Mouse (Mus musculus) CH12.LX (cell line): Measurements from ENCODE around the gene D630039A03Rik. TPM values are rescaled to one million over a fixed set of nuclear protein-coding genes. Genes with fewer than 3 reads are reported as not detected.

Source experiments
- DNase-seq: peaks from one replicate; pipeline ENCODE4 v3.0.0-alpha.2; 2013; ENCODE audit errors: extremely low read depth
- H3K27ac ChIP-seq: 2 replicates; pipeline ENCODE4 v1.5.1; 2012; ENCODE audit warnings: low read depth, mild to moderate bottlenecking, control low read depth, moderate library complexity; ENCODE audit not compliant: insufficient read depth
- H3K27me3 ChIP-seq: replicated peaks from 2 replicates; pipeline ENCODE3; 2012; ENCODE audit warnings: inconsistent platforms
- H3K36me3 ChIP-seq, 2 experiments: replicated peaks in 1 of 2; 2 replicates each; pipeline versions ENCODE3 to v1.6.1; 2012; ENCODE audit warnings: inconsistent platforms in 1 of 2, low read length in 1 of 2, mild to moderate bottlenecking in 1 of 2, mixed read lengths in 1 of 2, moderate library complexity in 1 of 2; ENCODE audit not compliant: control insufficient read depth in 1 of 2, insufficient read depth in 1 of 2
- H3K4me1 ChIP-seq, 2 experiments: 2 replicates each; pipeline ENCODE4 v1.6.1; 2012; ENCODE audit warnings: inconsistent platforms in 1 of 2, moderate library complexity in 1 of 2; ENCODE audit not compliant: insufficient read depth in 2 of 2, control insufficient read depth in 1 of 2
- H3K4me2 ChIP-seq: 2 replicates; pipeline ENCODE4 v1.6.1; 2012; ENCODE audit warnings: low read depth, mild to moderate bottlenecking, control low read depth; ENCODE audit not compliant: poor library complexity, insufficient read depth, severe bottlenecking
- H3K4me3 ChIP-seq, 3 experiments: fragments of 150-350 bp in 1 of 3; sonication (generic) in 1 of 3; replicated peaks in 1 of 3; 2 replicates each; pipeline versions ENCODE3 to v1.5.1; 2011 to 2012; ENCODE audit warnings: low read depth in 2 of 3, low read length in 2 of 3, mild to moderate bottlenecking in 2 of 3, moderate library complexity in 2 of 3, control low read depth in 1 of 3, improper control_type of control experiment in 1 of 3, inconsistent platforms in 1 of 3, mixed read lengths in 1 of 3; ENCODE audit not compliant: poor library complexity in 1 of 3
- H3K79me2 ChIP-seq: replicated peaks from 2 replicates; pipeline ENCODE4 v1.6.1; 2012; ENCODE audit warnings: mild to moderate bottlenecking, moderate library complexity; ENCODE audit not compliant: control insufficient read depth, poor library complexity, insufficient read depth, severe bottlenecking; ENCODE audit errors: extremely low read depth
- H3K9ac ChIP-seq: 2 replicates; pipeline ENCODE4 v1.6.1; 2012; ENCODE audit warnings: low read depth, mild to moderate bottlenecking, control low read depth, moderate library complexity; ENCODE audit not compliant: insufficient read depth
- H3K9me3 ChIP-seq: replicated peaks from 2 replicates; pipeline ENCODE3; 2012; ENCODE audit warnings: low read length, inconsistent platforms, mixed read lengths
- BHLHE40 ChIP-seq: IDR thresholded peaks from 2 replicates; pipeline ENCODE4 v1.6.1; 2011; ENCODE audit warnings: mild to moderate bottlenecking, low read depth, low read length, improper control_type of control experiment
- CHD1 ChIP-seq: IDR thresholded peaks from 2 replicates; pipeline ENCODE4 v1.6.1; 2012; ENCODE audit warnings: low read depth, low read length, improper control_type of control experiment, inconsistent platforms
- E2F4 ChIP-seq: IDR thresholded peaks from 2 replicates; pipeline ENCODE4 v1.6.1; 2011; ENCODE audit warnings: low read depth, low read length, improper control_type of control experiment; ENCODE audit not compliant: insufficient replicate concordance
- EP300 ChIP-seq: IDR thresholded peaks from 2 replicates; pipeline ENCODE4 v1.6.1; 2011; ENCODE audit warnings: low read length, improper control_type of control experiment
- ETS1 ChIP-seq: conservative IDR thresholded peaks from 2 replicates; pipeline ENCODE4 v1.6.1; 2012; ENCODE audit warnings: low read depth, mild to moderate bottlenecking, inconsistent platforms, low read length, improper control_type of control experiment, moderate library complexity
- GABPA ChIP-seq: IDR thresholded peaks from 2 replicates; pipeline ENCODE4 v1.6.1; 2012; ENCODE audit warnings: low read depth, low read length, improper control_type of control experiment, inconsistent platforms; ENCODE audit not compliant: insufficient replicate concordance
- IRF4 ChIP-seq: IDR thresholded peaks from 2 replicates; pipeline ENCODE4 v1.6.1; 2014; ENCODE audit warnings: low read depth, mild to moderate bottlenecking, inconsistent platforms, low read length, improper control_type of control experiment
- KAT2A ChIP-seq: IDR thresholded peaks from 2 replicates; pipeline ENCODE4 v1.6.1; 2012; ENCODE audit warnings: low read length, improper control_type of control experiment, inconsistent platforms; ENCODE audit not compliant: insufficient replicate concordance
- MAX ChIP-seq: IDR thresholded peaks from 2 replicates; pipeline ENCODE4 v1.6.1; 2011; ENCODE audit warnings: low read length, improper control_type of control experiment
- MYC ChIP-seq: IDR thresholded peaks from 2 replicates; pipeline ENCODE4 v1.6.1; 2011; ENCODE audit warnings: low read depth, mild to moderate bottlenecking, improper control_type of control experiment, low read length
- NELFE ChIP-seq: IDR thresholded peaks from 2 replicates; pipeline ENCODE4 v1.6.1; 2011; ENCODE audit warnings: low read depth, low read length, improper control_type of control experiment
- NRF1 ChIP-seq: IDR thresholded peaks from 2 replicates; pipeline ENCODE4 v1.6.1; 2014; ENCODE audit warnings: low read depth, mild to moderate bottlenecking, inconsistent platforms, low read length, improper control_type of control experiment, moderate library complexity
- POLR2A ChIP-seq: IDR thresholded peaks from 2 replicates; pipeline ENCODE4 v1.6.1; 2011; ENCODE audit warnings: low read depth, mild to moderate bottlenecking, improper control_type of control experiment, low read length
- POLR2AphosphoS2 ChIP-seq: IDR thresholded peaks from 2 replicates; pipeline ENCODE4 v1.6.1; 2011; ENCODE audit warnings: low read depth, low read length, improper control_type of control experiment
- SIN3A ChIP-seq: IDR thresholded peaks from 2 replicates; pipeline ENCODE4 v1.6.1; 2012; ENCODE audit warnings: low read length, improper control_type of control experiment, inconsistent platforms
- SMC3 ChIP-seq: IDR thresholded peaks from 2 replicates; pipeline ENCODE4 v1.6.1; 2011; ENCODE audit warnings: low read depth, low read length, improper control_type of control experiment
- TBP ChIP-seq: conservative IDR thresholded peaks from 2 replicates; pipeline ENCODE4 v1.6.1; 2011; ENCODE audit warnings: low read depth, low read length, improper control_type of control experiment
- TCF12 ChIP-seq: IDR thresholded peaks from 2 replicates; pipeline ENCODE4 v1.6.1; 2014; ENCODE audit warnings: low read depth, mild to moderate bottlenecking, inconsistent platforms, low read length, improper control_type of control experiment
- USF1 ChIP-seq: IDR thresholded peaks from 2 replicates; pipeline ENCODE4 v1.6.1; 2014; ENCODE audit warnings: low read depth, mild to moderate bottlenecking, inconsistent platforms, low read length, improper control_type of control experiment
- ZKSCAN1 ChIP-seq: IDR thresholded peaks from 2 replicates; pipeline ENCODE4 v1.6.1; 2012; ENCODE audit warnings: low read depth, inconsistent platforms, low read length, improper control_type of control experiment, borderline replicate concordance
- ZNF384 ChIP-seq: IDR thresholded peaks from 2 replicates; pipeline ENCODE4 v1.6.1; 2012; ENCODE audit warnings: low read depth, low read length, improper control_type of control experiment, inconsistent platforms
- dilution Hi-C: fragments of 300-500 bp; cut with MboI; formaldehyde crosslinking; loops from 2 replicates; pipeline ENCODE4 v1.14.3; 2020; ENCODE audit warnings: low sequenced_read_pairs; ENCODE audit not compliant: extremely low pct_unique_long_range_greater_than_20kb, extremely low pct_ligation_motif_present
- in situ Hi-C: fragments of 300-500 bp; cut with MboI; formaldehyde crosslinking; loops from 3 replicates; pipeline ENCODE4 v1.14.3; 2019; ENCODE audit warnings: low sequenced_read_pairs, low pct_ligation_motif_present, low pct_unique_long_range_greater_than_20kb, mixed read lengths
- polyA plus RNA-seq: library from polyadenylated mRNA; unstranded; fragments of >175 nt; gene quantifications from 2 replicates; pipeline ENCODE4 v1.2.1, GENCODE M21; 2012; ENCODE audit warnings: low read depth; ENCODE audit not compliant: insufficient read length
- total RNA-seq, 2 experiments: library from RNA; depleted of rRNA; stranded (reverse); fragments of 300-350 nt in 1 of 2; fragments of >200 nt in 1 of 2; gene quantifications; 2 replicates each; pipeline ENCODE4 v1.2.3; 2012 to 2014

Gene D630039A03Rik
- total and polyA plus RNA-seq, 3 experiments = not detected

GRCm38 (mm10) chr4:57934181-57934580 lies 18.1 kb upstream of the D630039A03Rik start:
- Histone ChIP-seq H3K4me1 (peaks cover 0 to 13% of the 10 kb centered on the region in 2 experiments; a peak in 3 of 4 replicates), H3K9me3 (peaks cover 4% of the 10 kb centered on the region), H3K4me2 (no peak overlapping the region), H3K9ac (no peak overlapping the region), H3K79me2 (no peaks in the 10 kb centered on the region), H3K36me3 (no peaks in the 10 kb centered on the region), H3K27me3 (no peaks in the 10 kb centered on the region), H3K27ac (no peak overlapping the region), H3K4me3 (no peak overlapping the region)
- dilution Hi-C loops (no loop called here), in situ Hi-C loops (no loop called here)
- no peak for DNase-seq
- TF ChIP-seq ZNF384 = no peak
- TF ChIP-seq NELFE = no peak
- no peak for TF ChIP-seq USF1
- TF ChIP-seq MYC = no peak
- no peak for TF ChIP-seq NRF1
- TF ChIP-seq TCF12 = no peak
- no peak for TF ChIP-seq IRF4
- no peak for TF ChIP-seq EP300
- TF ChIP-seq MAX = no peak
- TF ChIP-seq GABPA = no peak
- TF ChIP-seq KAT2A = no peak
- TF ChIP-seq POLR2AphosphoS2 = no peak
- no peak for TF ChIP-seq ETS1
- no peak for TF ChIP-seq E2F4
- TF ChIP-seq ZKSCAN1 = no peak
- no peak for TF ChIP-seq SMC3
- TF ChIP-seq SIN3A = no peak
- TF ChIP-seq POLR2A = no peak
- TF ChIP-seq CHD1 = no peak
- TF ChIP-seq, all 38 proteins: peak for 0

GRCm38 (mm10) chr4:57930559-57931170 lies 14.6 kb upstream of the D630039A03Rik start:
- dilution Hi-C loops (no loop called here), in situ Hi-C loops (no loop called here)
- no peaks in the 10 kb centered on the region for H3K27me3 ChIP-seq
- H3K79me2 ChIP-seq = no peaks in the 10 kb centered on the region
- no peak overlapping the region for H3K27ac ChIP-seq
- no peaks in the 10 kb centered on the region for H3K36me3 ChIP-seq
- DNase-seq = no peak
- no peak overlapping the region; the same call in 1 of the 2 replicates for H3K4me2 ChIP-seq
- H3K4me3 ChIP-seq = no peak overlapping the region
- peak; percentile 38; the same call in 1 of the 2 replicates for TF ChIP-seq BHLHE40
- no peak for TF ChIP-seq TBP
- no peak for TF ChIP-seq MAX
- TF ChIP-seq KAT2A = no peak
- H3K9ac ChIP-seq = no peak overlapping the region
- peaks cover 4% of the 10 kb centered on the region for H3K9me3 ChIP-seq
- H3K4me1 ChIP-seq = peaks cover 0 to 13% of the 10 kb centered on the region in 2 experiments; a peak in 3 of 4 replicates
